Comparison of ENCODE assay signal across 12 mouse cellular contexts in genomic region chr4:110286841-110287240, GRCm38 (mm10).
DNase-seq lines count a peak whose midpoint lies in the region; ATAC-seq and TF ChIP-seq lines count a peak whose summit lies in the region.
"Had no signal": no experiment of that assay in that cellular context is flagged by ENCODE, and none has a peak within 500 bp of the region (broad histone marks: within the 10 kb centered on the region; RNA-seq: fewer than 3 reads in every experiment).

No protein-coding gene starts in this region.

- no peak for ATAC-seq in forebrain, embryonic 11.5 days (replicated peaks; ENCODE audit: low FRiP score)
- ATAC-seq in intestine, embryonic 15.5 days = no peak
- ATAC-seq in neural tube, embryonic 13.5 days (ENCODE audit: low read depth) = no peak

- no peaks in the 10 kb centered on the region for H3K9me3 ChIP-seq in forebrain, embryonic 11.5 days (ENCODE audit: control insufficient read depth, low read length)
- no peaks in the 10 kb centered on the region for H3K9me3 ChIP-seq in intestine, embryonic 15.5 days
- H3K9me3 ChIP-seq in neural tube, embryonic 13.5 days = no peaks in the 10 kb centered on the region

- H3K27me3 ChIP-seq in forebrain, embryonic 11.5 days (ENCODE audit: control insufficient read depth, insufficient read depth, low read length) = no peaks in the 10 kb centered on the region
- no peaks in the 10 kb centered on the region for H3K27me3 ChIP-seq in intestine, embryonic 15.5 days (replicated peaks)
- no peaks in the 10 kb centered on the region for H3K27me3 ChIP-seq in neural tube, embryonic 13.5 days

- H3K36me3 ChIP-seq in forebrain, embryonic 11.5 days (ENCODE audit: control insufficient read depth, insufficient read depth, low read length) = no peaks in the 10 kb centered on the region
- no peaks in the 10 kb centered on the region for H3K36me3 ChIP-seq in intestine, embryonic 15.5 days
- H3K36me3 ChIP-seq in neural tube, embryonic 13.5 days = no peaks in the 10 kb centered on the region
- H3K36me3 ChIP-seq: G1E had no signal

- 27% methylated on average over 7 of the region's 7 CpGs for WGBS in forebrain, embryonic 11.5 days
- 55% methylated on average over 7 of the region's 7 CpGs for WGBS in intestine, embryonic 15.5 days
- WGBS in neural tube, embryonic 13.5 days = 14% methylated on average over 7 of the region's 7 CpGs

- intact Hi-C loops in left cerebral cortex, adult 2 months (cut with DNase I) = loop anchor here (2.0 to 10.0 kb wide), 4 partner anchors 64 to 305 kb away; partner anchors contain the start of gene Elavl4
- intact Hi-C loops in left cerebral cortex, postnatal 4 days (cut with DNase I) = loop anchor here (10.0 kb wide), 2 partner anchors 232 to 302 kb away; no protein-coding TSS in a partner anchor
- intact Hi-C loops in gastrocnemius, postnatal 14 days (cut with DNase I; ENCODE audit: low total_unique reads) = no loop called here

- H3K27ac ChIP-seq in left cerebral cortex, adult 2 months = peak overlapping the region; percentile 96
- H3K27ac ChIP-seq in forebrain, embryonic 11.5 days (ENCODE audit: low read depth, low read length) = peak overlapping the region; percentile 90
- no peak overlapping the region for H3K27ac ChIP-seq in intestine, embryonic 15.5 days
- H3K27ac ChIP-seq in neural tube, embryonic 13.5 days (replicated peaks) = peak overlapping the region; percentile 96

- peaks cover 10% of the 10 kb centered on the region for H3K4me1 ChIP-seq in forebrain, embryonic 11.5 days (replicated peaks; ENCODE audit: control insufficient read depth, insufficient read depth, low read length)
- no peaks in the 10 kb centered on the region for H3K4me1 ChIP-seq in intestine, embryonic 15.5 days (replicated peaks)
- peaks cover 35% of the 10 kb centered on the region for H3K4me1 ChIP-seq in neural tube, embryonic 13.5 days (replicated peaks)

- peak overlapping the region; percentile 67 for H3K9ac ChIP-seq in forebrain, embryonic 11.5 days (ENCODE audit: low read length)
- no peak overlapping the region for H3K9ac ChIP-seq in intestine, embryonic 15.5 days
- H3K9ac ChIP-seq in neural tube, embryonic 13.5 days = peak overlapping the region; percentile 94

- TF ChIP-seq CTCF in left cerebral cortex, adult 2 months (IDR thresholded peaks at IDR 0.05) = no peak

- H3K4me3 ChIP-seq in left cerebral cortex, adult 2 months = peak overlapping the region; percentile 61
- H3K4me3 ChIP-seq in forebrain, embryonic 11.5 days (ENCODE audit: low read depth, low read length) = peak overlapping the region; percentile 41
- peak overlapping the region; percentile 7; the same call in 1 of the 2 replicates for H3K4me3 ChIP-seq in intestine, embryonic 15.5 days (replicated peaks)
- H3K4me3 ChIP-seq in neural tube, embryonic 13.5 days = peak overlapping the region; percentile 50
- H3K4me3 ChIP-seq: erythroblast, embryonic 14.5 days had no signal

- DNase-seq in left cerebral cortex, adult 2 months (ENCODE audit: extremely low spot score in 1 of 2, low spot score in 2 of 2) = no peak
- no peak for DNase-seq in left cerebral cortex, postnatal 4 days
- DNase-seq in forebrain, embryonic 11.5 days (ENCODE audit: low spot score) = no peak
- DNase-seq in left cerebral cortex, adult 9 months (ENCODE audit: low spot score in 2 of 2) = no peak
- DNase-seq in B cell, adult 2 months = no peak
- DNase-seq in gastrocnemius, postnatal 14 days = no peak
- DNase-seq: kidney, adult 8-10 months; liver had no signal

- H3K4me2 ChIP-seq in forebrain, embryonic 11.5 days (ENCODE audit: low read depth, low read length, severe bottlenecking) = peak overlapping the region; percentile 32
- peak overlapping the region; percentile 46 for H3K4me2 ChIP-seq in intestine, embryonic 15.5 days (replicated peaks)
- H3K4me2 ChIP-seq in neural tube, embryonic 13.5 days = peak overlapping the region; percentile 60

Comparison
In these comparisons a context has a peak if more than half of its experiments do, and no peak if none do; other contexts are left out.
1. H3K4me3 ChIP-seq: peak in every context shown above with its lines; median percentile 61 in left cerebral cortex, adult 2 months; 50 in neural tube, embryonic 13.5 days; 41 in forebrain, embryonic 11.5 days; 7 in intestine, embryonic 15.5 days.